Mouse (Mus musculus) heart, postnatal 0 days (tissue): ENCODE results near the gene Wfdc12.

Experiments
- CTCF ChIP-seq: IDR thresholded peaks from 2 replicates; pipeline ENCODE4 v1.5.1; 2016; ENCODE audit warnings: antibody characterized with exemption, control low read depth, low read depth
- EP300 ChIP-seq: IDR thresholded peaks from 2 replicates; pipeline ENCODE4 v1.6.1; 2016; ENCODE audit warnings: antibody characterized with exemption, low read depth

GRCm38 (mm10) chr2:164190576-164190975 is at the start of gene Wfdc12:
- no peak for TF ChIP-seq CTCF
- no peak for TF ChIP-seq EP300
